Mouse (Mus musculus) cortical plate, adult 2 months (tissue): Measurements from ENCODE around the gene Ptpru.
"Not testable (repeated sequence)": the region's sequence is repeated elsewhere in the genome, so short reads cannot be mapped to it uniquely, and the experiment has no call there.

Experiments used
- CTCF ChIP-seq: fragments of 200-500 bp; IDR thresholded peaks from 2 replicates; pipeline ENCODE4 v1.5.1; 2011; ENCODE audit warnings: mild to moderate bottlenecking, control low read depth, low read length; ENCODE audit not compliant: insufficient read depth; ENCODE audit errors: extremely low read depth
- POLR2A ChIP-seq: fragments of 200-500 bp; IDR thresholded peaks from 2 replicates; pipeline ENCODE4 v1.6.1; 2011; ENCODE audit warnings: mild to moderate bottlenecking, low read length, control low read depth; ENCODE audit not compliant: insufficient read depth; ENCODE audit errors: extremely low read depth

GRCm38 (mm10) chr4:131804732-131805131 lies 33.4 kb downstream of the Ptpru start:
- TF ChIP-seq POLR2A, CTCF: not testable (repeated sequence)
